ENCODE assay signal across 8 mouse cellular contexts in the genomic region with DNA sequence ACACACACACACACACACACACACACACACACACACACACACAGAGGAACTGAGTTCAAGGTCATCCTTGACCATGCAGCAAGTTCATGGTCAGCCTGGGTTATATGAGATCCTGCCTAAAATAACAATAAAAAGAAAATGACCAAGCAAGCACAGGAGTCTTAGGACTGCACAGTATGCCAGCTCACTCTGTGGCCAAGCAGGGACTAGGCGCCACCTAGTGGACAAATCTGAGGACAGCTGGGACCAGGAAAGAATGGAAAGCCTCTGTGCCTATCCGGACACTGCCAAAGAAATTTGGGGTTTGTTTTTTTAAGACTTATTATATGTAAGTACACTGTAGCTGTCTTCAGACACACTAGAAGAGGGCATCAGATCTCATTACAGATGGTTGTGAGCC. TPM values are rescaled to one million over a fixed set of nuclear protein-coding genes. Genes with fewer than 3 reads are reported as not detected.
DNase-seq lines count a peak whose midpoint lies in the region; ATAC-seq and TF ChIP-seq lines count a peak whose summit lies in the region.

No protein-coding gene starts in this region.

- H3K4me2 ChIP-seq in kidney, embryonic 14.5 days (replicated peaks; ENCODE audit: low read depth, low read length) = no peak overlapping the region
- no peak overlapping the region for H3K4me2 ChIP-seq in liver, embryonic 11.5 days
- H3K4me2 ChIP-seq in stomach, embryonic 14.5 days (replicated peaks; ENCODE audit: low read depth, low read length) = no peak overlapping the region

- H3K4me1 ChIP-seq in heart, adult 2 months (ENCODE audit: control insufficient read depth, insufficient read depth, low read length) = peaks cover 13% of the 10 kb centered on the region
- peaks cover 8% of the 10 kb centered on the region for H3K4me1 ChIP-seq in kidney, embryonic 14.5 days (ENCODE audit: control insufficient read depth, insufficient read depth, low read length)
- peaks cover 20% of the 10 kb centered on the region for H3K4me1 ChIP-seq in liver, embryonic 11.5 days (replicated peaks; ENCODE audit: control insufficient read depth, insufficient read depth, low read length)
- peaks cover 5% of the 10 kb centered on the region for H3K4me1 ChIP-seq in stomach, embryonic 14.5 days (ENCODE audit: control insufficient read depth, insufficient read depth, low read length)

- H3K27ac ChIP-seq in heart, adult 2 months = no peak overlapping the region
- H3K27ac ChIP-seq in kidney, embryonic 14.5 days (ENCODE audit: low read depth, low read length) = no peak overlapping the region
- no peak overlapping the region for H3K27ac ChIP-seq in liver, embryonic 11.5 days (ENCODE audit: low read depth, low read length)
- no peak overlapping the region for H3K27ac ChIP-seq in stomach, embryonic 14.5 days (ENCODE audit: low read length)

- no peak overlapping the region for H3K9ac ChIP-seq in heart, adult 2 months (ENCODE audit: low read depth, low read length)
- no peak overlapping the region for H3K9ac ChIP-seq in kidney, embryonic 14.5 days (ENCODE audit: low read depth, low read length)
- no peak overlapping the region for H3K9ac ChIP-seq in liver, embryonic 11.5 days (ENCODE audit: low read depth, low read length)
- no peak overlapping the region for H3K9ac ChIP-seq in stomach, embryonic 14.5 days (replicated peaks; ENCODE audit: low read depth, low read length)

- no peak overlapping the region for H3K4me3 ChIP-seq in heart, adult 2 months
- no peak overlapping the region for H3K4me3 ChIP-seq in kidney, embryonic 14.5 days (ENCODE audit: low read length)
- H3K4me3 ChIP-seq in liver, embryonic 11.5 days (ENCODE audit: low read depth, low read length) = no peak overlapping the region
- H3K4me3 ChIP-seq in stomach, embryonic 14.5 days (ENCODE audit: low read depth, low read length) = no peak overlapping the region

- intact Hi-C loops in heart, adult 2 months (cut with DNase I) = loop anchor here (1.0 to 5.0 kb wide), 3 partner anchors 47 to 371 kb away; no protein-coding TSS in a partner anchor

- ATAC-seq in kidney, embryonic 14.5 days (ENCODE audit: low FRiP score, low TSS enrichment) = peak; percentile 77
- peak; percentile 54; the same call in 1 of the 2 replicates for ATAC-seq in liver, embryonic 11.5 days (replicated peaks; ENCODE audit: low FRiP score)
- ATAC-seq in stomach, embryonic 14.5 days (ENCODE audit: insufficient number of reproducible peaks, insufficient read depth, low FRiP score, low read depth) = peak; percentile 78; the same call in 1 of the 2 replicates

- peak; percentile 78 for DNase-seq in B cell, adult 2 months
- peak; percentile 73 for DNase-seq in adrenal gland, adult 2 months
- DNase-seq in embryo, embryonic 9.5 days (ENCODE audit: extremely low spot score) = peak; percentile 82
- peak; percentile 77 to 78 for DNase-seq in heart, adult 2 months
- peak; percentile 77 for DNase-seq in liver, embryonic 11.5 days (ENCODE audit: low spot score)
- DNase-seq in naive thymus-derived CD4-positive, alpha-beta T cell, adult 2 months (ENCODE audit: low read depth) = peak; percentile 86

- peak; percentile 98 for TF ChIP-seq EP300 in heart, adult 2 months (IDR thresholded peaks at IDR 0.05; ENCODE audit: insufficient read depth, low read depth, low read length)

- peak; percentile 93 for TF ChIP-seq CTCF in heart, adult 2 months (IDR thresholded peaks at IDR 0.05)

- H3K79me2 ChIP-seq in heart, adult 2 months (replicated peaks; ENCODE audit: control insufficient read depth, insufficient read depth, low read length) = no peaks in the 10 kb centered on the region

- WGBS in heart, adult 2 months = 2% methylated on average over 2 of the region's 2 CpGs
- WGBS in kidney, embryonic 14.5 days = 17% methylated on average over 2 of the region's 2 CpGs
- WGBS in liver, embryonic 11.5 days = 26% methylated on average over 2 of the region's 2 CpGs
- 11% methylated on average over 2 of the region's 2 CpGs for WGBS in stomach, embryonic 14.5 days

- H3K9me3 ChIP-seq in kidney, embryonic 14.5 days (ENCODE audit: control insufficient read depth, low read length) = no peaks in the 10 kb centered on the region
- no peaks in the 10 kb centered on the region for H3K9me3 ChIP-seq in liver, embryonic 11.5 days (ENCODE audit: control insufficient read depth, low read length)
- H3K9me3 ChIP-seq in stomach, embryonic 14.5 days (ENCODE audit: control insufficient read depth, low read depth, low read length) = peaks cover 4% of the 10 kb centered on the region; the same call in 1 of the 2 replicates

- no peaks in the 10 kb centered on the region for H3K27me3 ChIP-seq in heart, adult 2 months (ENCODE audit: control insufficient read depth, insufficient read depth, low read length)
- no peaks in the 10 kb centered on the region for H3K27me3 ChIP-seq in kidney, embryonic 14.5 days (ENCODE audit: control insufficient read depth, insufficient read depth, low read length)
- H3K27me3 ChIP-seq in liver, embryonic 11.5 days (replicated peaks; ENCODE audit: control insufficient read depth, insufficient read depth, low read length) = no peaks in the 10 kb centered on the region
- no peaks in the 10 kb centered on the region for H3K27me3 ChIP-seq in stomach, embryonic 14.5 days (ENCODE audit: control insufficient read depth, insufficient read depth, low read length)

- TF ChIP-seq POLR2A in heart, adult 2 months (IDR thresholded peaks at IDR 0.05; ENCODE audit: insufficient read depth, low read depth, low read length) = no peak

- H3K36me3 ChIP-seq in heart, adult 2 months (ENCODE audit: control insufficient read depth, insufficient read depth, low read length) = no peaks in the 10 kb centered on the region
- H3K36me3 ChIP-seq in kidney, embryonic 14.5 days (ENCODE audit: control insufficient read depth, insufficient read depth, low read length) = peaks cover 59% of the 10 kb centered on the region
- H3K36me3 ChIP-seq in liver, embryonic 11.5 days (ENCODE audit: control insufficient read depth, insufficient read depth, low read length) = peaks cover 51% of the 10 kb centered on the region
- H3K36me3 ChIP-seq in stomach, embryonic 14.5 days (ENCODE audit: control insufficient read depth, insufficient read depth, low read length) = peaks cover 68% of the 10 kb centered on the region

RNA-seq across cellular contexts. Expression of gene Srrm1, which starts 35.2 kb away (rescaled TPM):
- 100 to 1,000 TPM; 107 to 122 TPM for total RNA-seq in adrenal gland, adult 2 months (2021)
- 19.4 and 23.2 TPM in 2 replicates for polyA plus RNA-seq in adrenal gland, adult 2 months (2012; rRNA removed)
- 10 to 100 TPM; 53.8 to 58.2 TPM for total RNA-seq in heart, adult 2 months (2021)
- polyA plus RNA-seq in heart, adult 2 months (2012; rRNA removed) = 25.0 and 35.0 TPM in 2 replicates
- 254 and 273 TPM in 2 replicates for polyA plus RNA-seq in kidney, embryonic 14.5 days (2014; fragmentation: Nextera tagmentation; extraction: Ambion mirVana)
- 191 and 195 TPM in 2 replicates for polyA plus RNA-seq in liver, embryonic 11.5 days (2014; fragmentation: Nextera tagmentation; extraction: Ambion mirVana)
- polyA plus RNA-seq in stomach, embryonic 14.5 days (2014; fragmentation: Nextera tagmentation; extraction: Ambion mirVana) = 250 and 259 TPM in 2 replicates

RNA-seq across cellular contexts. Expression of gene Clic4, which starts 45.4 kb away (rescaled TPM):
- total RNA-seq in adrenal gland, adult 2 months (2021) = 100 to 1,000 TPM in 1 of 2 experiments, 10 to 100 TPM in 1; 80.4 to 120 TPM
- 42.2 and 42.7 TPM in 2 replicates for polyA plus RNA-seq in adrenal gland, adult 2 months (2012; rRNA removed)
- 100 to 1,000 TPM; 248 to 249 TPM for total RNA-seq in heart, adult 2 months (2021)
- polyA plus RNA-seq in heart, adult 2 months (2012; rRNA removed) = 148 and 227 TPM in 2 replicates
- polyA plus RNA-seq in kidney, embryonic 14.5 days (2014; fragmentation: Nextera tagmentation; extraction: Ambion mirVana) = 68.5 and 132 TPM in 2 replicates
- 149 and 176 TPM in 2 replicates for polyA plus RNA-seq in liver, embryonic 11.5 days (2014; fragmentation: Nextera tagmentation; extraction: Ambion mirVana)
- polyA plus RNA-seq in stomach, embryonic 14.5 days (2014; fragmentation: Nextera tagmentation; extraction: Ambion mirVana) = 95.3 and 102 TPM in 2 replicates
